Mouse (Mus musculus) kidney, adult 18-20 months (tissue): ENCODE measurements around the gene Atp1b4.
"Not testable (repeated sequence)": the region's sequence is repeated elsewhere in the genome, so short reads cannot be mapped to it uniquely, and the experiment has no call there.

Experiments
- DNase-seq: peaks from one replicate; pipeline ENCODE4 v3.0.0; 2021

The Atp1b4 gene

DNA sequence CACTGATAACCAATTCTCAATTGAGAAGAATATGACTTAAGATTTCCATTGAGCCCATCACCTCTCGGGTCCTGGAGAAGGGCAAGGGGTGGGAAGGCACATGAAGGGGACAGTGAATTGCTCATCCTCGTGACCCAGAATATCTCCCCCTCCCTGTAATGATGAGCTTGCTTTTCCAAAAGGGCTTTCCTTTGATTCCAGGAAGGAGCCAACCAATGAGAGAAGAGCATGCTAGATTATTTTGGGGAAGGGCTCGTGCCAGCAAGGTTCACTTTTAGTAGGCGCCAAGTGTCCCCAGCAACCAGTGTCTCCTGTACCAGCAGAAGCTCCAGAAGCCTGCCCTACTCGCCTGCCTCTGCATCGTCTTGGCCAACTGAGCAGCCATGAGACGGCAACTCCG is at the start of gene Atp1b4:
TSS of gene Atp1b4 (plus strand) at position 301 of the 400 bp plus-strand sequence.
- DNase-seq, result no peak

DNA sequence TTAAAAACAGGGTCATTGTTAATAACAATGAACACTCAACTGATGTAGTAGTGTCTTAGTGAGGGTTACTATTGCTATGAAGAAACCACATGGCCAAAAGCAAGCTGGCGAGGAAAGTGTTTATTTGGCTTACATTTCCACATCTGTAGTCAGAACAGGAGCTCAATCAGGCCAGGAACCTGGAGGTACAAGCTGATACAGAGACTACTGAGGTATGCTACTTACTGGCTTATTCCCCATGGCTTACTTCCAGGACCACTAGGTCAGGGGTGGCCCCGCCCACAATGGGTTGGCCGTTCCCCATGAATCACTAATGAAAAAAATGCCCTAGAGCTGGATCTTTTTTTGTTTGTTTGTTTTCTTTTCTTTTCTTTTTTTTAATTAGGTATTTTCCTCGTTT is 7.4 kb upstream of the Atp1b4 start:
- no peak for DNase-seq

- no peak for DNase-seq
These were observed 4.9 kb upstream of the Atp1b4 start for GRCm38 (mm10) chrX:38311054-38311453.

DNA sequence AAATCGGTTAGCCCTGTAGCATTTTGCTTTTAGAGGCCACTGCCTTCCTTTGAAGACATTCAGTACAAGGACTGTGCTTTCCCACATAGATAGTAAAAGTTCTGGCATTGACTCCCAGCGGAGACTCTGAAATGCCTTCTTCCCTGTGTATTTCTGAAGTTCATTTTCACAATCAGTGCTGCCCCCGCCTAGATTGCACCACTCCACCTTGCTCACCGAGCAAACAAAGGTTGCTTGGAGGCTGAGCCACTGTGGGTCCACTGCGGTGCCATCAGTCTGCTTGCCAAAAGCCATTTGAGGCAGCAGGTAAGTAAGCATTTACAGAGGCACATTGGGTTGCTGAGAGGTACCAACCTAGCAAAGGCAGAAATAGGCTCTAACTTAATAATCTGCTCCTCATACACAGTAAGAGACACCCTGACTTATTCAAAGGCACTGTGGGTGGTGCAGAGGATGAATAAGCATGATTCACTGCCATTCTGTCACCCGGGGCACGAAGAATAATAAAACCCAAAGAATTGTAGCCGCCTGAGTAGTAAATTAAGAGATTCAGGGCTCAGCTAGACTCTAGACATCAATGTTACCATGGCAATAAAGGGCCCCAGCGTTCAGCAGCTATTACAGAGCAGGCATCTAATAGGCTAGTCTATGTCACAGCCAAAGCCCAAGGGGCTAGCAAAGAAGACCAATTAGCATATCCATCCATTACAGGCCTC is 2.9 kb upstream of the Atp1b4 start:
- DNase-seq, result no peak

- no peak for DNase-seq
These were observed 2.3 kb upstream of the Atp1b4 start for GRCm38 (mm10) chrX:38313626-38314210.

DNA sequence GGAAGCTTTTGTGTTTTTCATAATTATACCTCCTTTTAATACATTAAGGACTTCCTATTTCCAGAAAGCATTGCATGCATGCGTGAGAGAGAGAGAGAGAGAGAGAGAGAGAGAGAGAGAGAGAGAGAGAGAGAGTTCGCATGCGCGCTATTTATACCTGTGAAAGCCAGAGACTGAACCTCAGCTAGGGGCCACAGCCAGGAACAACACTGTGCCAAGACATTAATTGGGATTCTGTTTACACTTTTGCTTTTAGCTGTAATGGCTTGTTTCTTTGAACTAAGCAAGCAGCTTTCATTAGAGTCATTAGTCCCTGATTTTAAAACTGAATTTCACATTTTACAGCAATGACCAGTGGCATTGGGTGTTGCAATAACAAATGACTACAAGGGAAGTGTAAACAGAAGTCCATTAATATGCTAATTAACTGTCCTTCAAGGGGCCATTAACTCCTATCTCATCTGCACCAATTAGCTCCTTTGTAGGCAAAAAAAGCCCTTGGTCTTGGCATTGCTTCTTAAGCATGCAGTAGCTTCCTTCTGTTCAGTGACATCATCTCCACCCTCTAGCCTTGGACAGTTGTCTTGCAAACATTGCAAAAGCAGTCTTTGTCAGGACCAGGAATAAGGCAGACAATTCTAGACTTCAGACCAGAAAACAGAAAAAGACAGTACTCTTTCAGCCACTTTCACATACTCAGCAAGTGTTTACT is 14.9 kb downstream of the Atp1b4 start:
- DNase-seq, result no peak

GRCm38 (mm10) chrX:38334329-38335279 is 18.6 kb downstream of the Atp1b4 start:
- DNase-seq, result peak; percentile 54

GRCm38 (mm10) chrX:38362016-38362415 is 46.0 kb downstream of the Atp1b4 start:
- DNase-seq, result peak; percentile 36

DNA sequence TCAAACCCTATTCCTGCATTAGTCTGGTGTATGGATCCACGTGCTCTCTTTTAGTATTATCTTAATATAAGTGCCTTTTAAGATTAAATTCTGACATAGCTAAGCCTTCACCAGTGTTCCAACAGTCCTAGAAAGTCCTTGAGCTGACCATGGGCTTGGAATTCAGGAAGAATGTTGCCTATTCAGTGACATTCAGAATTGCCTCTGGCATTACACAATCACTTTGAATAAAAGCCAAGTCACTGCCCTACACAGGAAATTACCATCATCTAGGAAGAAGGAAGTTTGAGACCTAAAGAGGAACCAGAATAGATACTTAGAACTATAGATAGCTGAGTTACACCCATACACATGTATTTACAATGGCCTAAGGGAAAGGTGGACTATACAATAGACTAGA is 48.6 kb downstream of the Atp1b4 start:
- DNase-seq, result not testable (repeated sequence)

- DNase-seq, result not testable (repeated sequence)
These were observed 57.2 kb downstream of the Atp1b4 start for GRCm38 (mm10) chrX:38373169-38373568.
